Mouse (Mus musculus) embryonic facial prominence, embryonic 10.5 days (tissue): ENCODE results near the gene Olfr1053. TPM values are rescaled to one million over a fixed set of nuclear protein-coding genes. Genes with fewer than 3 reads are reported as not detected.
"Not testable (repeated sequence)": the region's sequence is repeated elsewhere in the genome, so short reads cannot be mapped to it uniquely, and the experiment has no call there.

Experiments
- DNase-seq: peaks from one replicate; pipeline ENCODE4 v3.0.0-alpha.2; 2017; ENCODE audit warnings: low spot score
- H3K27ac ChIP-seq: fragments of 300-500 bp; sonication (generic); replicated peaks from 2 replicates; pipeline ENCODE4 v1.5.1; 2016; ENCODE audit warnings: mild to moderate bottlenecking
- H3K27me3 ChIP-seq: fragments of 300-500 bp; sonication (generic); replicated peaks from 2 replicates; pipeline ENCODE4 v1.6.1; 2016; ENCODE audit warnings: low read depth, mild to moderate bottlenecking; ENCODE audit not compliant: poor library complexity, severe bottlenecking
- H3K36me3 ChIP-seq: fragments of 300-500 bp; sonication (generic); replicated peaks from 2 replicates; pipeline ENCODE4 v1.6.1; 2016; ENCODE audit warnings: mild to moderate bottlenecking, moderate library complexity
- H3K4me1 ChIP-seq: fragments of 300-500 bp; sonication (generic); 2 replicates; pipeline ENCODE4 v1.6.1; 2016
- H3K4me3 ChIP-seq: fragments of 300-500 bp; sonication (generic); 2 replicates; pipeline ENCODE4 v1.5.1; 2016; ENCODE audit warnings: mild to moderate bottlenecking, moderate library complexity
- H3K9me3 ChIP-seq: fragments of 300-500 bp; sonication (generic); 2 replicates; pipeline ENCODE4 v1.6.1; 2016; ENCODE audit warnings: mild to moderate bottlenecking
- WGBS: fragments of 180-500 bp; shearing (Covaris S2); methylation state at CpG from one replicate; pipeline ENCODE4 v1.1.7; 2016; 5-methylcytosine and 5-hydroxymethylcytosine counted together
- polyA plus RNA-seq: library from polyadenylated mRNA; unstranded; fragments of >200 nt; fragmentation: Nextera tagmentation; extraction: Ambion mirVana; gene quantifications from 2 replicates; pipeline ENCODE4 v1.2.1, GENCODE M21; 2016

The Olfr1053 gene
- not detected in 2 replicates for polyA plus RNA-seq

DNA sequence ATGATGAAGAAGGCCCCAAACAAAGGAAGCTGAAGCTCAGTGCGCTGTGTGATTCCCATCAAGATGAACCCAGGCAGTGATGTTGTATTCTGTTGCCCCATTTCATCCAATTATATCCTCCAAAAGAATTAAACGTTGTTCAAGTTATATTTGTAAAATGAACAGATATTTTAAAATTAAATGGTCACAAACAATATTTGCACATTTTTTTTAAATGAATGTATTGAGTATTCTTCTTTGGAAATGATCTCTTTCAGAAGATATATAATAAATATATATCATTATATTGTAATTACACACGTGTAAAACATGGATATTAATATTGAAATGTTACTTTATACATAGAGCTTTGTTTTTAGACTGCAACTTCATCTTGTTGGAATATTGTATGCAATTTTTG, at the start of gene Olfr1053:
TSS of gene Olfr1053 (minus strand) at position 101 of the 400 bp plus-strand sequence.
- WGBS: 70% methylated on average over 3 of the region's 3 CpGs
- Histone ChIP-seq H3K27me3 (no peaks in the 10 kb centered on the region), H3K4me1 (no peaks in the 10 kb centered on the region), H3K4me3 (no peak within 1 kb of the TSS), H3K27ac (no peak within 1 kb of the TSS), H3K36me3 (no peaks in the 10 kb centered on the region), H3K9me3 (no peaks in the 10 kb centered on the region)
- no peak for DNase-seq

DNA sequence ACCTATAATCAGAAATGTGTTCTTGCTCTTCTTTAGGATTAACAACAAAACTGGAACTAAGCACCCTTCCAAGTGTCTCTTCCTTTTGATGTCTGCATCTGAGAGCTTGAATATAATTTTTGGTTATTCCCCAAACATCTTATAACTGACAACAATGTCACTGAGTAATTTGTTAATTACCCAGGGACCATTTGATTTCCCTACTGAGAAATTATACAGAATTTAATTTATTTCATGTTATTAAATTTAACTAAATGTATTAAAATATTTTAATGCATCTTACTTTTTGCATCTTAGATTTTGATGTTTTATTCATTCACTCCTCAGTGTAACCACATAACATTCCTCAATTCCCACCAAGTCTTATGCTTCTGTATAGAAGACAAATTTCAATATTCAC, 47.3 kb upstream of the Olfr1053 start, which contains the start of gene Olfr1056:
TSS of gene Olfr1056 (minus strand) at position 101 of the 400 bp plus-strand sequence.
- H3K36me3 ChIP-seq: no peaks in the 10 kb centered on the region
- no peak for DNase-seq
- H3K4me1 ChIP-seq: no peaks in the 10 kb centered on the region
- H3K4me3 ChIP-seq: no peak within 1 kb of the TSS
- H3K27me3 ChIP-seq: no peaks in the 10 kb centered on the region
- H3K9me3 ChIP-seq: no peaks in the 10 kb centered on the region
- H3K27ac ChIP-seq: no peak within 1 kb of the TSS

DNA sequence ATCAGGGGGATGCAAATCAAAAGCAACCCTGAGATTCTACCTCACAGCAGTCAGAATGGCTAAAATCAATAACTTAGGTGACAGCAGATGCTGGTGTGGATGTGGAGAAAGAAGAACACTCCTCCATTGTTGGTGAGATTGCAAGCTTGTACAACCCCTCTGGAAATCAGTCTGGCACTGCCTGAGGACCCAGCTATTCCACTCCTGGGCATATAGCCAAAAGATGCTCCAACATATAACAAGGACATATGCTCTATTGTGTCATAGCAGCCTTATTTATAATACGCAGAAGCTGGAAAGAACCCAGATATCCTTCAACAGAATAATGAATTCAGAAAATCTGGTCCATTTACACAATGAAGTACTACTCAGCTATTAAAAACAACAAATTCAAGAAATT, 36.7 kb upstream of the Olfr1053 start:
- H3K27ac ChIP-seq, H3K4me1 ChIP-seq, H3K9me3 ChIP-seq, H3K27me3 ChIP-seq, H3K4me3 ChIP-seq, H3K36me3 ChIP-seq, DNase-seq: not testable (repeated sequence)
- WGBS: 96% methylated on average over 1 of the region's 1 CpGs

DNA sequence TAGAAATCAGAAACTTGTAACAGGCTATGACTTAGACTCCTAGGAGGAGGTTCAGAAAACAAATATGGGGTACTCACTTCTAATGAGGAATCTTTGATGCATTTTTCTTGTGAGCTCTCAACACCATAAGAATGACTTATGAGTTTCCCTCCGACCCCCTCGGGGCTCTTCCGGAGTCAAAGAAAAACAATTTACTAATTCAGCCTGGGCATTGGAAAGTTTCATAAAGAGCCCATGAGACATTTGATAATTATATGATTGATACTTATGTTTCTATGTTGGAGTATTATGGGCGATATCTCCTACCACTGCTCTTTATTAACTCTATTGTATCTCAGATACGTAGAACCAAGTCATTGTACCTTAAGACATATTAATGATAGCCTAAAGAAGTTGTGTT, 35.1 kb upstream of the Olfr1053 start, which contains the start of gene Olfr1055:
TSS of gene Olfr1055 (minus strand) at position 101 of the 400 bp plus-strand sequence.
- Histone ChIP-seq H3K4me1 (no peaks in the 10 kb centered on the region), H3K9me3 (no peaks in the 10 kb centered on the region), H3K27ac (no peak within 1 kb of the TSS), H3K4me3 (no peak within 1 kb of the TSS), H3K36me3 (no peaks in the 10 kb centered on the region), H3K27me3 (no peaks in the 10 kb centered on the region)
- 91% methylated on average over 5 of the region's 5 CpGs for WGBS
- no peak for DNase-seq

DNA sequence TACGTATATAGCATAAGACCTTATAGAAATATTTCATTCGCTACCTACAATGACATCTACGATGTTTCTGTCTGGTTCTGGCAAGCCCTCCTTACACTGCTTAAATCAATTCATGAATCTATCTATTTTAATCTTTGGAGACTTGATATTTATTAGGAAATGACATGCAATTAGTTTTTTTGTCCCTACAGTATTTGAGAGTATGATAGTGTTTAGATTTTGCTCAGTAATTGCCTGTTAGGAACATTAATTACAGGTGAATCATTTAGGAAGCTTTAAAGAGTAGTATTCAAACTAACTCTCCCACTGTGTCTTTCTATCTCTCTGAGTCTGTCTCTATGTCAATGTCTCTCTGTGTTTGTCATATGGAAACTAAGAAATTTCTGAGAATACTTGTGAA, 20.2 kb upstream of the Olfr1053 start, which contains the start of gene Olfr1054:
TSS of gene Olfr1054 (minus strand) at position 101 of the 400 bp plus-strand sequence.
- no peak within 1 kb of the TSS for H3K27ac ChIP-seq
- H3K36me3 ChIP-seq: no peaks in the 10 kb centered on the region
- 95% methylated on average over 3 of the region's 3 CpGs for WGBS
- no peak for DNase-seq
- no peaks in the 10 kb centered on the region for H3K27me3 ChIP-seq
- no peaks in the 10 kb centered on the region for H3K4me1 ChIP-seq
- H3K9me3 ChIP-seq: no peaks in the 10 kb centered on the region
- no peak within 1 kb of the TSS for H3K4me3 ChIP-seq

DNA sequence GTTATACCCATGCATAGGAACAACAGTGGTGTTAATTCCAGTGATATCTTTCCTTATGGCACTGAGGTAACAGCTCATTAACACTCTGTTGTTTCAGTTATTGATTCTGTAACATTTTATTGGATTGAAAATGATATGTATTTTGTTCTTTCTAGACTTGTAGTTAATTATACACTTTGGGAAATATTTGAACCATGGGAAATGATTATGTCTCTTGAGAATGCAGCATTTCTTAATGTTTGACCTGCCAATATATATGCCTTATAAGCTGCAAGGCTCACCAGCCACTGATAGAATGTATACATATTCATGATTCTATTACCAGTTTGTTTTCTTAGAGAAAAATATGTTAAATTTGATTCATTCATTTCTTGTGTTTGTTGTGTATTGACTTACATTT, 22.9 kb downstream of the Olfr1053 start, which contains the start of gene Olfr1052:
TSS of gene Olfr1052 (plus strand) at position 301 of the 400 bp plus-strand sequence.
- Histone ChIP-seq H3K4me1 (no peaks in the 10 kb centered on the region), H3K9me3 (no peaks in the 10 kb centered on the region), H3K27ac (no peak within 1 kb of the TSS), H3K4me3 (no peak within 1 kb of the TSS), H3K36me3 (no peaks in the 10 kb centered on the region), H3K27me3 (no peaks in the 10 kb centered on the region)
- DNase-seq: no peak

DNA sequence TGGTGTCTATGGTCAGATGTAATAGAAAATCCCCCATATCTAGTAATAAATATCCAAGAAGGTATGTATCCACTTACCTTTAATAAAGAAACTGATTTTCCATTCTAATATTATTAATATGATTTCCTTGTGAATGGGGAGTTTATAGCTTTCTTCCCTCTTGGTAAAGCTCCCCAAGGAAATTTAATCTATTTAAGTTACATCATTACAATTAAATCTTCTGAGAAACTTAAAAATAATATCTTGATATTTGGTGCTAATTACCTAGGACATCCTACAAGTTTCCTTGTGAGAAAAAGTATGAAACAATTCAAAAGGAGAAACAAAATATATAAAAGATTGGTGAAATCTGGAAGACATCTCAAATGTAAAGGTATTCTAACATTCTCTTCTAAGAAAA, 36.1 kb downstream of the Olfr1053 start, which contains the start of gene Olfr1051:
TSS of gene Olfr1051 (minus strand) at position 101 of the 400 bp plus-strand sequence.
- H3K27me3 ChIP-seq, H3K4me1 ChIP-seq, H3K27ac ChIP-seq, H3K9me3 ChIP-seq, H3K36me3 ChIP-seq, H3K4me3 ChIP-seq, DNase-seq: not testable (repeated sequence)

Other genes with a start within 250 kb of the Olfr1053 start
- not detected in 2 replicates for gene Olfr1036, start 241.3 kb downstream of the Olfr1053 start, polyA plus RNA-seq
- gene Olfr1037, start 227.9 kb downstream of the Olfr1053 start, polyA plus RNA-seq: not detected in 2 replicates
- gene Olfr1039, start 179.4 kb downstream of the Olfr1053 start, polyA plus RNA-seq: not detected in 2 replicates
- gene Olfr1040, start 168.6 kb downstream of the Olfr1053 start, polyA plus RNA-seq: not detected in 2 replicates
- gene Olfr1042, start 153.4 kb downstream of the Olfr1053 start, polyA plus RNA-seq: not detected in 2 replicates
- not detected in 2 replicates for gene Olfr1043, start 147.8 kb downstream of the Olfr1053 start, polyA plus RNA-seq
- gene Olfr1044, start 137.5 kb downstream of the Olfr1053 start, polyA plus RNA-seq: not detected in 2 replicates
- gene Olfr52, start 129.6 kb downstream of the Olfr1053 start, polyA plus RNA-seq: not detected in 2 replicates
- gene Olfr1045, start 112.3 kb downstream of the Olfr1053 start, polyA plus RNA-seq: not detected in 2 replicates
- not detected in 2 replicates for gene Olfr1046, start 96.0 kb downstream of the Olfr1053 start, polyA plus RNA-seq
- gene Olfr1047, start 83.9 kb downstream of the Olfr1053 start, polyA plus RNA-seq: not detected in 2 replicates
- gene Olfr1048, start 75.0 kb downstream of the Olfr1053 start, polyA plus RNA-seq: not detected in 2 replicates
- not detected in 2 replicates for gene Olfr1049, start 57.0 kb downstream of the Olfr1053 start, polyA plus RNA-seq
- not detected in 2 replicates for gene Olfr1051, start 36.2 kb downstream of the Olfr1053 start, polyA plus RNA-seq
- gene Olfr1052, start 22.8 kb downstream of the Olfr1053 start, polyA plus RNA-seq: not detected in 2 replicates
- not detected in 2 replicates for gene Olfr1054, start 20.1 kb upstream of the Olfr1053 start, polyA plus RNA-seq
- not detected in 2 replicates for gene Olfr1055, start 35.0 kb upstream of the Olfr1053 start, polyA plus RNA-seq
- gene Olfr1056, start 47.2 kb upstream of the Olfr1053 start, polyA plus RNA-seq: not detected in 2 replicates
- not detected in 2 replicates for gene Olfr1057, start 63.1 kb upstream of the Olfr1053 start, polyA plus RNA-seq
- not detected in 2 replicates for gene Olfr1058, start 73.3 kb upstream of the Olfr1053 start, polyA plus RNA-seq
- not detected in 2 replicates for gene Olfr1061, start 98.8 kb upstream of the Olfr1053 start, polyA plus RNA-seq
- not detected in 2 replicates for gene Olfr1062, start 111.5 kb upstream of the Olfr1053 start, polyA plus RNA-seq
- gene Olfr1065, start 135.3 kb upstream of the Olfr1053 start, polyA plus RNA-seq: not detected in 2 replicates
- gene Olfr1066, start 141.0 kb upstream of the Olfr1053 start, polyA plus RNA-seq: not detected in 2 replicates
- not detected in 2 replicates for gene Olfr228, start 172.1 kb upstream of the Olfr1053 start, polyA plus RNA-seq
- gene Olfr1076, start 193.2 kb upstream of the Olfr1053 start, polyA plus RNA-seq: not detected in 2 replicates
- gene Olfr1079, start 227.2 kb upstream of the Olfr1053 start, polyA plus RNA-seq: not detected in 2 replicates
- not detected in 2 replicates for gene Olfr1080, start 243.0 kb upstream of the Olfr1053 start, polyA plus RNA-seq